Mouse (Mus musculus) G1E (cell line): ENCODE measurements around the gene Bean1. TPM values are rescaled to one million over a fixed set of nuclear protein-coding genes. Genes with fewer than 3 reads are reported as not detected.

Experiments used
- ATAC-seq: 2 replicates; pipeline ENCODE4 v1.8.0; 2016; ENCODE audit warnings: mild to moderate bottlenecking; ENCODE audit not compliant: insufficient number of reproducible peaks, poor library complexity, low FRiP score, severe bottlenecking; ENCODE audit errors: extremely low read depth
- DNase-seq: peaks from one replicate; pipeline ENCODE4 v3.0.0; 2012; ENCODE audit warnings: low spot score
- H3K27me3 ChIP-seq: 2 replicates; pipeline ENCODE4 v1.6.1; 2012; ENCODE audit warnings: mild to moderate bottlenecking, low read length, inconsistent platforms; ENCODE audit not compliant: insufficient read depth
- H3K36me3 ChIP-seq: replicated peaks from 2 replicates; pipeline ENCODE3; 2012; ENCODE audit warnings: mild to moderate bottlenecking, inconsistent platforms
- H3K4me1 ChIP-seq: 2 replicates; pipeline ENCODE4 v1.6.1; 2012; ENCODE audit warnings: low read depth, low read length, inconsistent platforms, mixed read lengths; ENCODE audit not compliant: insufficient read depth
- H3K4me3 ChIP-seq: 2 replicates; pipeline ENCODE4 v1.5.1; 2012; ENCODE audit warnings: low read depth, mild to moderate bottlenecking, inconsistent platforms, low read length, moderate library complexity, mixed read lengths
- H3K9me3 ChIP-seq: replicated peaks from 2 replicates; pipeline ENCODE4 v1.6.1; 2012; ENCODE audit warnings: inconsistent platforms
- CTCF ChIP-seq: IDR thresholded peaks from 2 replicates; pipeline ENCODE4 v1.5.1; 2012; ENCODE audit warnings: low read depth, low read length, inconsistent platforms, mixed read lengths
- GATA1 ChIP-seq: IDR thresholded peaks from 2 replicates; pipeline ENCODE4 v1.6.1; 2012; ENCODE audit warnings: borderline replicate concordance, low read length, inconsistent platforms, mixed read lengths
- GATA2 ChIP-seq: IDR thresholded peaks from 2 replicates; pipeline ENCODE4 v1.6.1; 2012; ENCODE audit warnings: low read depth, low read length, inconsistent platforms, borderline replicate concordance
- POLR2AphosphoS5 ChIP-seq: IDR thresholded peaks from 2 replicates; pipeline ENCODE4 v1.6.1; 2012; ENCODE audit warnings: low read depth, low read length, inconsistent platforms; ENCODE audit not compliant: insufficient replicate concordance
- TAL1 ChIP-seq: conservative IDR thresholded peaks from 2 replicates; pipeline ENCODE4 v1.6.1; 2012; ENCODE audit warnings: low read depth, low read length, inconsistent platforms, mixed read lengths
- polyA plus RNA-seq: library from polyadenylated mRNA; stranded (reverse); fragments of >175 nt; gene quantifications from 2 replicates; pipeline ENCODE4 v1.2.3, GENCODE M21; 2012
- total RNA-seq, 2 experiments: library from RNA; stranded (forward) in 1 of 2; stranded (reverse) in 1 of 2; fragments of 200-1000 nt in 1 of 2; fragments of >200 nt in 1 of 2; fragmentation: Nextera tagmentation in 1 of 2; gene quantifications; 2 replicates each; pipeline ENCODE4 v1.2.3; 2014 to 2017

Bean1 gene
- total and polyA plus RNA-seq, 3 experiments, result not detected

DNA sequence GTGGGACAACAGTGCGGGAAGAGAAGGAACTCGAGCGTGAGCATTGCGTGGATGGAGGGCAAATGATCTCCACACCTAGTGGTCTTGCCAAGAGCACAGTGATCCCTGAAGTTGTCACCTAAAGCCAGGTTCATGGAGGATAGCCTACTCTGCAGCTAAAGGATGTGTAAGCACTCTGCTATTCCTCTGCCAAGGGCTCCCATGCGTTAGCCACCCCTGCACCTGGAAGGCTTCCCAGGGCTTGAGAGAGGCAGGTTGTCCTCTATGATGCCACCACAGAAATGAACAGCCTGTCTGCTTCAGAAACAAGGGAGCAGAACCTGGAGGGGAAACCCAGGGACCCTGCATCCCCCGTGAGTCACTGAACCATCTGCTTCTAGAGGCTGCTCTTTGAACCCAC lies 17.4 kb downstream of the Bean1 start:
- H3K36me3 ChIP-seq, result no peaks in the 10 kb centered on the region
- H3K27me3 ChIP-seq, result no peaks in the 10 kb centered on the region
- ATAC-seq, result no peak
- DNase-seq, result no peak
- H3K4me3 ChIP-seq, result no peak overlapping the region
- TF ChIP-seq TAL1, result no peak
- peaks cover 25% of the 10 kb centered on the region for H3K9me3 ChIP-seq
- H3K4me1 ChIP-seq, result no peaks in the 10 kb centered on the region

GRCm38 (mm10) chr8:104188459-104188858 lies 18.2 kb downstream of the Bean1 start:
- no peaks in the 10 kb centered on the region for H3K4me1 ChIP-seq
- H3K36me3 ChIP-seq, result no peaks in the 10 kb centered on the region
- TF ChIP-seq GATA1 (no peak), GATA2 (no peak), TAL1 (no peak), CTCF (no peak)

GRCm38 (mm10) chr8:104190777-104191468 lies 20.7 kb downstream of the Bean1 start:
- no peak for TF ChIP-seq CTCF
- TF ChIP-seq GATA1, result no peak
- TF ChIP-seq POLR2AphosphoS5, result no peak
- no peak for TF ChIP-seq TAL1
- no peak for TF ChIP-seq GATA2
- Histone ChIP-seq H3K4me1 (no peaks in the 10 kb centered on the region), H3K9me3 (peaks cover 6% of the 10 kb centered on the region), H3K4me3 (no peak overlapping the region), H3K36me3 (no peaks in the 10 kb centered on the region), H3K27me3 (no peaks in the 10 kb centered on the region)
- ATAC-seq (no peak), DNase-seq (no peak)

More at GRCm38 (mm10) chr8:104188459-104188858, 18.2 kb downstream of the Bean1 start:
- H3K9me3 ChIP-seq, result peaks cover 19% of the 10 kb centered on the region
- no peak for DNase-seq
- H3K27me3 ChIP-seq, result no peaks in the 10 kb centered on the region
- no peak overlapping the region for H3K4me3 ChIP-seq
- ATAC-seq, result no peak

DNA sequence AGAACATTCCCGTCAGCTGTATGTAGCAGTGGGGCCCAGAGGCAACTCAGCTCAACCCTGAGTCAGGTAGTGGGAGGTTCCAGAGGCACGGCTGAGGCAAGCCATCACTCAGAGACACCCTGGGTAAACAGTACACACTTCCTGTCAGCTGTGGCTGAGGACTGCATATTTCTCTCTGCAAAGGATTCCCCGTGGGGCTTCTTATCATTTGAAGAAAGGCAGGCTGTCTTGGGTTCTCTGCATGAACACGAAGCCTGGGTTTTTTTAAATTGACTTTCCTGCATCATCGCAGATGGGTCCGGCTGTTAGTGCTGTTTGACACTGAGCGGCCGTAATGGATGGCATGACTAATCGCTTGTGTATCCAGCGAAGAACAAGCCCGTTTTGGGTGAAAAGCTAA lies 21.3 kb downstream of the Bean1 start:
- no peaks in the 10 kb centered on the region for H3K36me3 ChIP-seq
- DNase-seq (no peak), ATAC-seq (no peak)
- no peak overlapping the region for H3K4me3 ChIP-seq
- TF ChIP-seq GATA1, result no peak
- no peak for TF ChIP-seq POLR2AphosphoS5
- TF ChIP-seq CTCF, result no peak
- TF ChIP-seq GATA2, result no peak
- no peak for TF ChIP-seq TAL1
- peaks cover 6% of the 10 kb centered on the region for H3K9me3 ChIP-seq
- H3K4me1 ChIP-seq, result no peaks in the 10 kb centered on the region
- no peaks in the 10 kb centered on the region for H3K27me3 ChIP-seq

DNA sequence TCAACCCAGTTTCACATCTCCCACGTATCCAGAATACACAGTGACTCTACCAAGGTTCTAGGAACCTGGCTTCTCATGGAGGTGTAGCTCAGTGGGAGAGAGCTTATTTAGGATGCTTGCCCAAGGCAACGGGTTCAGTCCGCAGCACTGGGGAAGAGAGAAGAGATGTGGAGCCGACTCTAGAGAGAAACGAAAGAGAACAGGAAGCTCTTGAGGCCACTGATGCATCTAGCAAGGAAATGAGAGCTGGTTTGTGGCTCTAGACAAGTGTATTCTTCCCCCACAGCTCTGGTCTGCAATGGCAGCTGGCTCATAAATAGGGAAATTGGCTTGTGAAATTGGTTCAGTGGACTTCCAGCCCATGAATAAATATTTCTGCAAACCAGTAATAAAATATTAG lies 29.6 kb downstream of the Bean1 start:
- DNase-seq (no peak), ATAC-seq (no peak)
- no peaks in the 10 kb centered on the region for H3K9me3 ChIP-seq
- H3K4me1 ChIP-seq, result no peaks in the 10 kb centered on the region
- TF ChIP-seq POLR2AphosphoS5 (no peak), GATA2 (no peak), CTCF (no peak), TAL1 (no peak), GATA1 (no peak)
- no peaks in the 10 kb centered on the region; the same call in 1 of the 2 replicates for H3K27me3 ChIP-seq
- no peaks in the 10 kb centered on the region for H3K36me3 ChIP-seq
- H3K4me3 ChIP-seq, result no peak overlapping the region

DNA sequence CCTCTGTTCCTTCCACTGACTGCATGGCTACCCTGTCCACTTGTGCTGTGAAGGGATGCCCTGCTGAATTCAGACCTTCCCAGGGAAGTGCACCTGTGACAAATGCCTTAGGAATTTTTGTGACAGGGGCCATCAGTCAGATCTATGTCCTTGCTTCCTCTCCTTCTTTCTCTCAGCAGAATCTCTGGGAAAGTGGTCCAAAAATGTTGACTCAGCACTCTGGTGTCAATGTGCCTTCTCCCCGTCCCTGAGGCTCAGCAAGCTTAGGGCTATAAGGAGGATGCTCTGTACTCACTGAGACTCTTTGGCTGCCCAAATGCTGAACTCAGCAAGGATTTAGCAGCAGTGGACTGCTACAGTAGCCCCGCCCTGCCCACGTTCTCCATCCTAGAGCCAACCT lies 31.4 kb downstream of the Bean1 start:
- DNase-seq (no peak), ATAC-seq (no peak)
- Histone ChIP-seq H3K27me3 (no peaks in the 10 kb centered on the region; the same call in 1 of the 2 replicates), H3K4me3 (no peak overlapping the region), H3K9me3 (no peaks in the 10 kb centered on the region), H3K36me3 (no peaks in the 10 kb centered on the region), H3K4me1 (no peaks in the 10 kb centered on the region)
- no peak for TF ChIP-seq CTCF
- no peak for TF ChIP-seq TAL1
- TF ChIP-seq POLR2AphosphoS5, result no peak
- TF ChIP-seq GATA2, result no peak
- TF ChIP-seq GATA1, result no peak

GRCm38 (mm10) chr8:104202320-104202719 lies 32.1 kb downstream of the Bean1 start:
- no peaks in the 10 kb centered on the region for H3K4me1 ChIP-seq

More at GRCm38 (mm10) chr8:104202320-104202719, 32.1 kb downstream of the Bean1 start:
- H3K9me3 ChIP-seq, result no peaks in the 10 kb centered on the region
- no peaks in the 10 kb centered on the region; the same call in 1 of the 2 replicates for H3K27me3 ChIP-seq
- no peak overlapping the region for H3K4me3 ChIP-seq
- DNase-seq (no peak), ATAC-seq (no peak)
- no peak for TF ChIP-seq GATA2
- TF ChIP-seq POLR2AphosphoS5, result no peak
- no peak for TF ChIP-seq GATA1
- no peak for TF ChIP-seq TAL1
- TF ChIP-seq CTCF, result no peak
- H3K36me3 ChIP-seq, result no peaks in the 10 kb centered on the region
